Mouse (Mus musculus): ENCODE data around the gene Bpgm. TPM values are rescaled to one million over a fixed set of nuclear protein-coding genes. Genes with fewer than 3 reads are reported as not detected.

Bpgm gene
- total and polyA plus RNA-seq, 2 experiments from 2014 or later = 26.3 to 29.2 TPM

DNA sequence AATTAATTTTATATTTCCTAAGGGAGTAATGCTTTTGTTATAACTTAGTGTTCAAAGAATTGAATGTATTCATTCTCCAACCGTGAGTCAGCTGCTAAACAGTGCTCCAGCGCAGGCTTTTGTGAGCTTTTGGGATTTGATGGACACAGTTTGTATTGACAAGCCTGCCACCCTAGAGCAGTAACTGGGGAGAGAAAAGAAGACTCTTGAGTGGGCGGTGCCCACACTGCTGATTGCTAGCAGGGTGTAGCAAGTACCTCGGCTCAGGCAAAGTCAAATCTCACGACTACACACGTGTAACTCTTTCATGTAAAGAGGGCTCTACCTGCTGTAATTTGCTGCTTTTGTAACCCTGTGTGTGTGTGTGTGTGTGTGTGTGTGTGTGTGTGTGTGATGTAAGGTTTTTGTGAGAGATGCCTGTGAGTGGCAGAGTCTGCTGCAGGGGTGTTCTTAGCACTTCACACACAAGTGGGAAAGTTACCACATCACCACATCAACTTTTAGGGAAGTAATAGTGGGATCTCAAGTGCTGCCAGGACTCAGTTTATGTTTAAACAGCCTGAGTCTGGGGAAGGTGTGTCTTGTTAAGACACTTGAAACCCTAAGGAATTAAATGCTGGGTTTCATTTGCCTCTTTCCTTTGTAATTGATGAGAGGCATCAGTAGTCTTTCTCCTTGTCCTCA, 2.8 kb downstream of the Bpgm start:
- H3K36me3 ChIP-seq (replicated peaks; ENCODE audit: control insufficient read depth, insufficient read depth, low read length) = no peaks in the 10 kb centered on the region
- DNase-seq (ENCODE audit: low spot score) (no peak), ATAC-seq (ENCODE audit: insufficient read depth, low read depth) (no peak)
- no peak overlapping the region for H3K4me2 ChIP-seq (ENCODE audit: low read depth, low read length)
- no peaks in the 10 kb centered on the region for H3K9me3 ChIP-seq (replicated peaks; ENCODE audit: control insufficient read depth, low read length)
- WGBS = 56% methylated on average over 6 of the region's 6 CpGs
- H3K4me1 ChIP-seq (ENCODE audit: control insufficient read depth, insufficient read depth) = peaks cover 15% of the 10 kb centered on the region; the same call in 1 of the 2 replicates
- H3K4me3 ChIP-seq (ENCODE audit: low read depth, low read length) = no peak overlapping the region
- no peaks in the 10 kb centered on the region for H3K27me3 ChIP-seq (ENCODE audit: control insufficient read depth, insufficient read depth, low read length)
- no peak overlapping the region for H3K9ac ChIP-seq (replicated peaks; ENCODE audit: low read depth, low read length)
- TF ChIP-seq CTCF (IDR thresholded peaks at IDR 0.05; ENCODE audit: low read depth) = no peak
- TF ChIP-seq EP300 (IDR thresholded peaks at IDR 0.05; ENCODE audit: low read depth) = no peak
- no peak overlapping the region for H3K27ac ChIP-seq (ENCODE audit: low read depth)

DNA sequence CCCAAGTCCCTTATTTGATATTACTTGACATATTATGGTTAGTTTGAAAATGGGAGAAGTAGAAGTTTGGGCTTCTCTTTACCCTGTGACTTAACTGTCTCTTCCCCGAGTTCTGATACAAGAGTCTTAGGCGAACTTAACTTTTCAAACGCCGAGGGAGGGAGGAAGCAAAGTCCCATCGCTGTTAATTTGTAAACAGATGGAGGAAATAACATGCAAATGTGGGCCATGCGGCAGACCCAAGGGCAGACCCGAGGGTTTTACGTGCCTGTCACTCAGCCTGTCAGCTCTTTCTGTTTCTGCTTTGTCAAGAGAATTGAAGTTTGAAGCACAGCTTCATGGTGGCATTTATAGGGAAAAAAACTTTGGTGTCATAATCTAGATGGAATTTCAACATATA, 3.5 kb downstream of the Bpgm start:
- WGBS = 49% methylated on average over 8 of the region's 8 CpGs
- TF ChIP-seq EP300 (IDR thresholded peaks at IDR 0.05; ENCODE audit: low read depth) (no peak), CTCF (IDR thresholded peaks at IDR 0.05; ENCODE audit: low read depth) (no peak)
- peaks cover 15% of the 10 kb centered on the region; the same call in 1 of the 2 replicates for H3K4me1 ChIP-seq (ENCODE audit: control insufficient read depth, insufficient read depth)
- ATAC-seq (ENCODE audit: insufficient read depth, low read depth) (no peak), DNase-seq (ENCODE audit: low spot score) (no peak)
- H3K4me3 ChIP-seq (ENCODE audit: low read depth, low read length) = no peak overlapping the region
- no peak overlapping the region for H3K4me2 ChIP-seq (ENCODE audit: low read depth, low read length)
- H3K27me3 ChIP-seq (ENCODE audit: control insufficient read depth, insufficient read depth, low read length) = no peaks in the 10 kb centered on the region
- no peaks in the 10 kb centered on the region for H3K36me3 ChIP-seq (replicated peaks; ENCODE audit: control insufficient read depth, insufficient read depth, low read length)
- no peak overlapping the region for H3K27ac ChIP-seq (ENCODE audit: low read depth)
- H3K9me3 ChIP-seq (replicated peaks; ENCODE audit: control insufficient read depth, low read length) = no peaks in the 10 kb centered on the region
- no peak overlapping the region for H3K9ac ChIP-seq (replicated peaks; ENCODE audit: low read depth, low read length)

DNA sequence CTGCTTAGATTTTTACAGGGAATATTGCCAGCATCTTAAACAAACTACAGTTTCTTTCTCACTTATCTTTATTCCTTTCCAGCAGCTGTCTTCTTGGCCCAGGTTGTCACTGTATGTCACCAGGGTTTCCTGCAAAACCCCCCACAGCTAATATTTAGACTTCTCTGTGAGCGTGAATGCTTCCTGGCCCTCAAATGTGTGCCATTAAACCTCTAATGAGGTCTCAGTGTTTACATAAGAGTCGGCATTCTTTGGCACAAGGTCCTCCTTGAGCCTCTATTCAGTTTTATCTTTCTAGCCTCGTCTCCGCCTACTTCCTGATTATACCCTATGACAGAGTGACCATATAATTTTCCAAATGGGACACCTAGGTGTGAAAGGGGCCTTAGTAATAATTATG, 4.7 kb downstream of the Bpgm start:
- H3K27me3 ChIP-seq (ENCODE audit: control insufficient read depth, insufficient read depth, low read length) = no peaks in the 10 kb centered on the region
- H3K4me1 ChIP-seq (ENCODE audit: control insufficient read depth, insufficient read depth) = peaks cover 8% of the 10 kb centered on the region; the same call in 1 of the 2 replicates
- H3K4me2 ChIP-seq (ENCODE audit: low read depth, low read length) = no peak overlapping the region
- TF ChIP-seq CTCF (IDR thresholded peaks at IDR 0.05; ENCODE audit: low read depth) (no peak), EP300 (IDR thresholded peaks at IDR 0.05; ENCODE audit: low read depth) (no peak)
- no peaks in the 10 kb centered on the region for H3K9me3 ChIP-seq (replicated peaks; ENCODE audit: control insufficient read depth, low read length)
- 27% methylated on average over 4 of the region's 4 CpGs for WGBS
- no peak overlapping the region for H3K9ac ChIP-seq (replicated peaks; ENCODE audit: low read depth, low read length)
- ATAC-seq (ENCODE audit: insufficient read depth, low read depth) (no peak), DNase-seq (ENCODE audit: low spot score) (no peak)
- no peak overlapping the region for H3K4me3 ChIP-seq (ENCODE audit: low read depth, low read length)
- no peaks in the 10 kb centered on the region for H3K36me3 ChIP-seq (replicated peaks; ENCODE audit: control insufficient read depth, insufficient read depth, low read length)
- H3K27ac ChIP-seq (ENCODE audit: low read depth) = no peak overlapping the region

DNA sequence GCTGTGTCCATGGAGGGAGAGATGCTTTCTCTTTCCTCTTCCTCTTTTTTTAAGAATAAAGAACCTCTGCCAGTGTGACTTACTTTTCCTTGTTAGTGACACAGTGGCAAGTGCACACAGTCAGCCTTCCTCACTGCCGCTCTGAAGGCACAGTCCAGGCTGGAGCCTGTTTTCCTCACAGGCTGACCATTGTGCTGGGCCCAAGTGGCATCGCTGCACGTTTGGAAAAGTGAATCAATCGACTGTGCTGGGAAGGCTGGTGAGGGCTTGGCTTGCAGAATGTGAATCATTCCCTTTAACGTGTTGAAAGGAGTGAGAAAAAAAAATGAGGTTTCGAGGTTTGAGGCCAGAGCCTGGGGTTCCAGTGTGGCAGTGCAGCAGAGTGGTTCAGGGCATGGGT, 5.3 kb downstream of the Bpgm start:
- TF ChIP-seq CTCF (IDR thresholded peaks at IDR 0.05; ENCODE audit: low read depth) (no peak), EP300 (IDR thresholded peaks at IDR 0.05; ENCODE audit: low read depth) (no peak)
- Histone ChIP-seq H3K36me3 (replicated peaks; ENCODE audit: control insufficient read depth, insufficient read depth, low read length) (no peaks in the 10 kb centered on the region), H3K4me1 (ENCODE audit: control insufficient read depth, insufficient read depth) (peaks cover 8% of the 10 kb centered on the region; the same call in 1 of the 2 replicates), H3K4me3 (ENCODE audit: low read depth, low read length) (no peak overlapping the region), H3K4me2 (ENCODE audit: low read depth, low read length) (no peak overlapping the region), H3K9ac (replicated peaks; ENCODE audit: low read depth, low read length) (no peak overlapping the region), H3K27ac (ENCODE audit: low read depth) (no peak overlapping the region), H3K27me3 (ENCODE audit: control insufficient read depth, insufficient read depth, low read length) (no peaks in the 10 kb centered on the region), H3K9me3 (replicated peaks; ENCODE audit: control insufficient read depth, low read length) (no peaks in the 10 kb centered on the region)
- 80% methylated on average over 6 of the region's 6 CpGs for WGBS
- ATAC-seq (ENCODE audit: insufficient read depth, low read depth) (no peak), DNase-seq (ENCODE audit: low spot score) (no peak)

DNA sequence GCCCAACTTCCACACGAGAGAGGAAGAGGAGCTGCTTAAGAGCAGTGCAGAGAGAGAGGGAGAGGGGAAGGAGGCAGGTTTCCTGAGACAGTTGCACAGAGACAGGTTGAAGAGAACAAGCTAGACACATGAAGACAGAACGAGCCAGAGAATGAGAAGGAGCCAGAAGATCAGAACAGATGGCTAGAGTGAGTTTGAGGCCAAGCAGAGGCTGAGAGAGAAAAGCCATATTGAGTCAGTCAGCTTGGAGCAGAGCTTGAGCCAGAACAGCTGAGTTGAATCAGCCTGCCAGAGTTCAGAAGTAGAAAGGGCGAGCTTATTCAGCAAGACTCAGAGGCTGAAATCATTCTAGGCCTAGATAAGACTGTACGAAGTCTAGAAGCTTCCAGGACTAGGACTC, 6.8 kb downstream of the Bpgm start:
- Histone ChIP-seq H3K9ac (replicated peaks; ENCODE audit: low read depth, low read length) (no peak overlapping the region), H3K27me3 (ENCODE audit: control insufficient read depth, insufficient read depth, low read length) (no peaks in the 10 kb centered on the region), H3K4me2 (ENCODE audit: low read depth, low read length) (no peak overlapping the region), H3K27ac (ENCODE audit: low read depth) (no peak overlapping the region), H3K4me1 (ENCODE audit: control insufficient read depth, insufficient read depth) (peaks cover 5% of the 10 kb centered on the region; the same call in 1 of the 2 replicates), H3K36me3 (replicated peaks; ENCODE audit: control insufficient read depth, insufficient read depth, low read length) (no peaks in the 10 kb centered on the region), H3K9me3 (replicated peaks; ENCODE audit: control insufficient read depth, low read length) (no peaks in the 10 kb centered on the region), H3K4me3 (ENCODE audit: low read depth, low read length) (no peak overlapping the region)
- 0 out of 2 replicates have a peak, but pooled peaks have one; percentile 14 for ATAC-seq (ENCODE audit: insufficient read depth, low read depth)
- TF ChIP-seq EP300 (IDR thresholded peaks at IDR 0.05; ENCODE audit: low read depth) (no peak), CTCF (IDR thresholded peaks at IDR 0.05; ENCODE audit: low read depth) (no peak)
- DNase-seq (ENCODE audit: low spot score) = peak; percentile 9
- 64% methylated on average over 4 of the region's 4 CpGs for WGBS

DNA sequence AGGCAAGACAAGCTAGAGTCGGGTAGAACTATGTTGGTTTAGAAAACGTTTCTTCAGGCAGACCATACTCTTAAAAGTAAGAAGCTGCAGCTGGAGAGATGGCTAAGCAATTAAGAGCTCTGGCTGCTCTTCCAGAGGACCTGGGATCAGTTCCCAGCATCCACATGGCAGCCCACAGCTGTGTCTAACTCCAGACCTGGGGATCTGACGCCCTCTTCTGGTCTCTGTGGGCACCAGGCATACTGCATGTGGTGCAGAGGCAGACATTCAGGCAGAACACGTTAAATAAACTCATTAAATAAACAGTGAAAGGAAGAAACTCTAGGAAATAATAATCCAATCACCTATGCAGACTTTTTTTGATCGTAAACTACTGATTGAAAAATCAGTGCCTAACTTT, 7.4 kb downstream of the Bpgm start:
- Histone ChIP-seq H3K27me3 (ENCODE audit: control insufficient read depth, insufficient read depth, low read length) (no peaks in the 10 kb centered on the region), H3K9me3 (replicated peaks; ENCODE audit: control insufficient read depth, low read length) (no peaks in the 10 kb centered on the region), H3K4me3 (ENCODE audit: low read depth, low read length) (no peak overlapping the region), H3K36me3 (replicated peaks; ENCODE audit: control insufficient read depth, insufficient read depth, low read length) (no peaks in the 10 kb centered on the region), H3K4me1 (ENCODE audit: control insufficient read depth, insufficient read depth) (peaks cover 5% of the 10 kb centered on the region; the same call in 1 of the 2 replicates), H3K4me2 (ENCODE audit: low read depth, low read length) (no peak overlapping the region), H3K9ac (replicated peaks; ENCODE audit: low read depth, low read length) (no peak overlapping the region), H3K27ac (ENCODE audit: low read depth) (no peak overlapping the region)
- WGBS = 86% methylated on average over 5 of the region's 5 CpGs
- DNase-seq (ENCODE audit: low spot score) (no peak), ATAC-seq (ENCODE audit: insufficient read depth, low read depth) (no peak)
- TF ChIP-seq CTCF (IDR thresholded peaks at IDR 0.05; ENCODE audit: low read depth) = no peak
- TF ChIP-seq EP300 (IDR thresholded peaks at IDR 0.05; ENCODE audit: low read depth) = no peak

All from heart, postnatal 0 days (tissue).